Mouse (Mus musculus): ENCODE results near the gene Plek2.
"Not testable (repeated sequence)": the region's sequence is repeated elsewhere in the genome, so short reads cannot be mapped to it uniquely, and the experiment has no call there.

The Plek2 gene

GRCm38 (mm10) chr12:78906707-78907162 lies at the start of gene Plek2:
TSS of gene Plek2 (minus strand) at chr12:78906964.
- peak; percentile 84 for DNase-seq

GRCm38 (mm10) chr12:78956405-78956804 lies 49.6 kb upstream of the Plek2 start:
- no peak for DNase-seq

GRCm38 (mm10) chr12:78952484-78952883 lies 45.7 kb upstream of the Plek2 start:
- no peak for DNase-seq

- DNase-seq: no peak
These were observed 45.3 kb upstream of the Plek2 start for GRCm38 (mm10) chr12:78952053-78952452.

GRCm38 (mm10) chr12:78947661-78948060 lies 40.9 kb upstream of the Plek2 start:
- DNase-seq: no peak

- DNase-seq: no peak
These were observed 40.4 kb upstream of the Plek2 start for GRCm38 (mm10) chr12:78947161-78947560.

- no peak for DNase-seq
These were observed 36.2 kb upstream of the Plek2 start for GRCm38 (mm10) chr12:78942931-78943330.

- DNase-seq: no peak
These were observed 33.3 kb upstream of the Plek2 start for GRCm38 (mm10) chr12:78940081-78940480.

- no peak for DNase-seq
These were observed 32.8 kb upstream of the Plek2 start for GRCm38 (mm10) chr12:78939393-78940037.

GRCm38 (mm10) chr12:78936494-78936893 lies 29.7 kb upstream of the Plek2 start:
- DNase-seq: no peak

GRCm38 (mm10) chr12:78929900-78930299 lies 23.1 kb upstream of the Plek2 start:
- DNase-seq: no peak

GRCm38 (mm10) chr12:78927287-78927686 lies 20.5 kb upstream of the Plek2 start:
- no peak for DNase-seq

GRCm38 (mm10) chr12:78923539-78924189 lies 16.9 kb upstream of the Plek2 start:
- DNase-seq: no peak

- not testable (repeated sequence) for DNase-seq
These were observed 16.2 kb upstream of the Plek2 start for GRCm38 (mm10) chr12:78922977-78923376.

- DNase-seq: no peak
These were observed 15.3 kb upstream of the Plek2 start for GRCm38 (mm10) chr12:78922058-78922457.

- no peak for DNase-seq
These were observed 14.7 kb upstream of the Plek2 start for GRCm38 (mm10) chr12:78921421-78921820.

- DNase-seq: peak; percentile 52 to 75
These were observed 12.4 kb upstream of the Plek2 start for GRCm38 (mm10) chr12:78919079-78919712.

GRCm38 (mm10) chr12:78918227-78919078 lies 11.7 kb upstream of the Plek2 start:
- DNase-seq: peak; percentile 76 to 88

- no peak for DNase-seq
These were observed 9.5 kb upstream of the Plek2 start for GRCm38 (mm10) chr12:78916278-78916677.

- no peak for DNase-seq
These were observed 8.8 kb upstream of the Plek2 start for GRCm38 (mm10) chr12:78915561-78915960.

- no peak for DNase-seq
These were observed 7.7 kb upstream of the Plek2 start for GRCm38 (mm10) chr12:78914458-78914857.

- DNase-seq: peak; percentile 25 to 36
These were observed 5.1 kb upstream of the Plek2 start for GRCm38 (mm10) chr12:78911707-78912417.

Data from lung, postnatal 4 days (tissue).